Mouse (Mus musculus): ENCODE data around the gene Golt1a.

The Golt1a gene

GRCm38 (mm10) chr1:133309652-133310267, at the start of gene Golt1a:
Gene Golt1a, plus strand, starts transcription at chr1:133309800.
- DNase-seq (ENCODE audit: low read depth, low spot score) = no peak

- no peak for DNase-seq (ENCODE audit: low read depth, low spot score)
Measured at GRCm38 (mm10) chr1:133262628-133263027, 47.0 kb upstream of the Golt1a start.

GRCm38 (mm10) chr1:133263134-133263533, 46.5 kb upstream of the Golt1a start:
- DNase-seq (ENCODE audit: low read depth, low spot score) = no peak

- DNase-seq (ENCODE audit: low read depth, low spot score) = no peak
Measured at GRCm38 (mm10) chr1:133264367-133264766, 45.2 kb upstream of the Golt1a start.

- peak; percentile 81 for DNase-seq (ENCODE audit: low read depth, low spot score)
Measured at GRCm38 (mm10) chr1:133265114-133265766, 44.4 kb upstream of the Golt1a start.

- DNase-seq (ENCODE audit: low read depth, low spot score) = no peak
Measured at GRCm38 (mm10) chr1:133267094-133267493, 42.5 kb upstream of the Golt1a start.

- DNase-seq (ENCODE audit: low read depth, low spot score) = peak; percentile 32
Measured at GRCm38 (mm10) chr1:133267813-133268492, 41.6 kb upstream of the Golt1a start.

- no peak for DNase-seq (ENCODE audit: low read depth, low spot score)
Measured at GRCm38 (mm10) chr1:133268503-133268902, 41.1 kb upstream of the Golt1a start.

GRCm38 (mm10) chr1:133270336-133270735, 39.3 kb upstream of the Golt1a start:
- no peak for DNase-seq (ENCODE audit: low read depth, low spot score)

GRCm38 (mm10) chr1:133274163-133274562, 35.4 kb upstream of the Golt1a start:
- no peak for DNase-seq (ENCODE audit: low read depth, low spot score)

GRCm38 (mm10) chr1:133276983-133277382, 32.6 kb upstream of the Golt1a start:
- DNase-seq (ENCODE audit: low read depth, low spot score) = no peak

GRCm38 (mm10) chr1:133278539-133278938, 31.1 kb upstream of the Golt1a start:
- DNase-seq (ENCODE audit: low read depth, low spot score) = no peak

GRCm38 (mm10) chr1:133278946-133279631, 30.5 kb upstream of the Golt1a start:
- no peak for DNase-seq (ENCODE audit: low read depth, low spot score)

GRCm38 (mm10) chr1:133279632-133280093, 29.9 kb upstream of the Golt1a start:
- no peak for DNase-seq (ENCODE audit: low read depth, low spot score)

GRCm38 (mm10) chr1:133280537-133280936, 29.1 kb upstream of the Golt1a start:
- DNase-seq (ENCODE audit: low read depth, low spot score) = no peak

- DNase-seq (ENCODE audit: low read depth, low spot score) = no peak
Measured at GRCm38 (mm10) chr1:133285907-133286306, 23.7 kb upstream of the Golt1a start.

GRCm38 (mm10) chr1:133287051-133287450, 22.5 kb upstream of the Golt1a start:
- no peak for DNase-seq (ENCODE audit: low read depth, low spot score)

- no peak for DNase-seq (ENCODE audit: low read depth, low spot score)
Measured at GRCm38 (mm10) chr1:133287880-133288279, 21.7 kb upstream of the Golt1a start.

GRCm38 (mm10) chr1:133291888-133292287, 17.7 kb upstream of the Golt1a start:
- DNase-seq (ENCODE audit: low read depth, low spot score) = no peak

- no peak for DNase-seq (ENCODE audit: low read depth, low spot score)
Measured at GRCm38 (mm10) chr1:133292608-133293007, 17.0 kb upstream of the Golt1a start.

- no peak for DNase-seq (ENCODE audit: low read depth, low spot score)
Measured at GRCm38 (mm10) chr1:133296376-133296775, 13.2 kb upstream of the Golt1a start.

- DNase-seq (ENCODE audit: low read depth, low spot score) = no peak
Measured at GRCm38 (mm10) chr1:133298816-133299215, 10.8 kb upstream of the Golt1a start.
